Mouse (Mus musculus): ENCODE data around the gene Eci1. TPM values are rescaled to one million over a fixed set of nuclear protein-coding genes. Genes with fewer than 3 reads are reported as not detected.
"Not testable (repeated sequence)": the region's sequence is repeated elsewhere in the genome, so short reads cannot be mapped to it uniquely, and the experiment has no call there.

Eci1 gene
- total RNA-seq (2015; ENCODE audit: low replicate concordance) (4.3 and 16.8 TPM in 2 replicates), total RNA-seq (2017; ENCODE audit: low replicate concordance) (6.2 TPM in 1 of 2 replicates, not detected in the other)

DNA sequence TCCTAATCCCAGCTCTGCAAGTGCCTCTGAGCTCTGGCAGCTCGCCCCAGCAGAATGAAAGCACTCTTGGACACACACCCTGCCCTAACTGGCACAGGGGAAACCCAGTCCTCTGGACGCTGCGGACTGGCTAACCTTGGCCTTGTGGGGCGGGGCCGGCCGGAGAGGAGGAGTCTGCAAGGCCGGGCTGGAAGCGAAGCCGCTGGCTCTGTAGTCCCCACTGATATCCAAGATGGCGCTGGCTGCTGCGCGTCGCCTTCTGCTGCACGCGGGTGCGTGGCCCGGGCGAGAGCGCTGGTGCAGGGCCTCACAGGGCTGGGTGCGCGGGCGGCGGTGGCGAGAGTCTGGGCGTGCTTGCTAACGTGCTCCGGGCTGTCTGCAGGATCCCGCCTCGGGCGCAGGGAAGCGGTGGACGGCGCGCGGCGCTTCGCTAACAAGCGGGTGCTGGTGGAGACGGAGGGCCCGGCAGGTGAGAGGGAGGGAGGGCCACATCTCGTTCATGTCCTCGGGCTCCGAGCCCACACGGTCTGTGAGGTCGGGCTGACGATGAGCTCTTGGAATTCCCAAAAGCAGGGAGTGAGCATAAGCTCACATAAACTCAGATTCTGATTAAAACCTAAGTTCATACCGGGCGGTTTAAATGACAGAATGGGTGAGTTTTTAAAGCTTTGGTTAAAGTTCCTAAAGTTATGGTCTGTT lies at the start of gene Eci1:
Gene Eci1 (plus strand): TSS at position 171 of the 699 bp plus-strand sequence.
- peak; percentile 98 for ATAC-seq (replicated peaks; ENCODE audit: low FRiP score, poor library complexity, severe bottlenecking)

DNA sequence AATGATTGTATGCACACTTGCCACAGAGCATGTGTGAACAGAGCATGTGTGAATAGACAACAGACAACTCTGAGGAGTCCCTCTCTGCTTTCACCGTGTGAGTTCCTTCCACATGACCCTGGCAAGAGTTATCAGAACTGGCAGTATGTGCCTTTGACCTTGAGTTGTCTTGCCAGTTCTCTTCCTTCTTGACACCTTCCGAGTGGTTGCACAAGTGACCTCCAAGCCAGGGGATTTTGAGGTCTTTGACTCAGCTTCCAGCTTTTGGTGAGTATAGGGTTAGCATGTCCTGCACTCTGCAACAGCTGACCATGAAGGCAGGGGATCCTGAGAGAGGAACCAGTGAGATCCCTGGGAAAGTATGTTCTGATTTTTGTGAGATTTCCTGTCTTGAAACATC lies 47.9 kb upstream of the Eci1 start:
- ATAC-seq (replicated peaks; ENCODE audit: low FRiP score, poor library complexity, severe bottlenecking), result no peak

GRCm38 (mm10) chr17:24383789-24384188 lies 42.7 kb upstream of the Eci1 start:
- ATAC-seq (replicated peaks; ENCODE audit: low FRiP score, poor library complexity, severe bottlenecking), result no peak

DNA sequence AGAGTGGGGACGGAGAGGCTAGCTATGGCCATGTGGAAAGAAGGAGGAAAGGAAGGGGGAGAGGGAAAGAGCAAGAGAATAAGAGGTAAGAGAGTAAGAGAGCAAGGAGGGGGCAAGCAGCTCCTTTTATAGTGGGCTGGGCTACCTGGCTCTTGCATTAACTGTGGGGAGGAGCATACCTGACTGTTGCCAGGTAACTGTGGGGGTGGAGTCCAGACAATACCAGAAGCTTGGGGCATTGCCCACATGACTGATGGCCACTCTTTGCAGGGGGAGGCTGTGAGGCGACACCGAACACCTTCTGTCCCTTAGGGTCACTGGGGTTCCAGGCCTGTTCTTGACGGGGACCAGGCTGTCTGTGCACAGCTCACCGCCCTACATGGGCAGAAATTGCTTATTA lies 37.7 kb upstream of the Eci1 start:
- ATAC-seq (replicated peaks; ENCODE audit: low FRiP score, poor library complexity, severe bottlenecking), result no peak

DNA sequence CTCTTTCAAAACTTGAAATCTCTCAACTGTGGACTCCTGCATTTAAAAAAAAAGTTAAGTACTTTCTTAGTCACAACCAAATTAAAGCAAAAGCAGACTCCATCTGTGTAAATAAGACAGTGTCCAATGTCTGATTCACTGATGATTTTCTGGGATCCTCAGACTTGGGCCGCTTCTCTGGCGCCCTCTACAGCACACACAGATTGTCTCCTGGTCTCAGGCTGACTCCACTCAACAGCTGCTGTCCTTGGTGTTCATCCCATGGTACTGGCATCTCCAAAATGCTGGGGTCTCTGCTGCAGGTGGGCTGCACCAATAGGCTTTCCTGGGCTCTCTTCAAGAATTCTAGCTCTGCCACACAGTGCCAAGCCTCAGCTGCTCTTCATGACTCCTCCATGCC lies 36.6 kb upstream of the Eci1 start:
- peak; percentile 62 for ATAC-seq (replicated peaks; ENCODE audit: low FRiP score, poor library complexity, severe bottlenecking)

GRCm38 (mm10) chr17:24391149-24391548 lies 35.3 kb upstream of the Eci1 start:
- 0 out of 2 replicates have a peak, but pooled peaks have one; percentile 43 for ATAC-seq (replicated peaks; ENCODE audit: low FRiP score, poor library complexity, severe bottlenecking)

GRCm38 (mm10) chr17:24393527-24393926 lies 32.9 kb upstream of the Eci1 start:
- no peak for ATAC-seq (replicated peaks; ENCODE audit: low FRiP score, poor library complexity, severe bottlenecking)

DNA sequence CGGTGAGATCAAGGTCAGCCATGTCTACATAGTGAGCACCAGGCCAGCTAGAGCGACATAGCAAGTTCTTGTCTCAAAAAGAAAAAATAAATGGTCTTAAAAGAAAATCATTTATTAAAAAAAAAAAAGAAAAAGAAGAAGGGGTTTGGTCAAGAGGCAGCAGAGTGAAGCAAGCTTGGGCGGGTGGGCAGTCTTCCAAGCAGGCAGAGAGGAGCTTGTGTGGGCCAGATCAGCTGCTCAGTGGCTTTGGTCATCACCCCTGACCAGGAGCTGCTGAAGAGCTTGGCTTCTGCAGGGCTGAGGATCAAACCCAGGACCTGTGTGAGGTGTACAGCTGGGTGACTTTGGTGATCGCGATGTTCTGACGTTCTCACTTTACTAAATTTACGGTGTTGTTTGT lies 32.0 kb upstream of the Eci1 start:
- no peak for ATAC-seq (replicated peaks; ENCODE audit: low FRiP score, poor library complexity, severe bottlenecking)

DNA sequence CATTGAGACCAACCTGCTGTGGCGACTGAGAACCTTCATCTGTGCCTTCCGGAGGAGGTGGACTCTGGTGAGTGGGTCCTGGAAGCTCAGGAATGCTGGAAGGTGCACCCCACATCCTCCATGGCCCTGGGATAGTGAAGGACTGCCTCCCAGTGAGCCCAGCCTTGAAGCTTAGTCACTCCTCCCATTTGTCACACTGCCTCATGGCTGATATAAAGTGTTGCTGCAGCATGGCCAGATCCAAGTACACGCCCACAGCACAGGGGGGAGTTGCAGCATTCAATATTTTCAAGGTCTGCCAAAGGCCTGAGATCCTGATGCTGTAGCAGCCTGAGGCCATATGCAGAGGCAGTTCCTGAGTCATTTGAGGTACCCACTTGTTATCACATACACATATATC lies 24.1 kb upstream of the Eci1 start:
- ATAC-seq (replicated peaks; ENCODE audit: low FRiP score, poor library complexity, severe bottlenecking), result no peak

- no peak for ATAC-seq (replicated peaks; ENCODE audit: low FRiP score, poor library complexity, severe bottlenecking)
These were observed 19.2 kb upstream of the Eci1 start for GRCm38 (mm10) chr17:24407116-24407803.

- peak; percentile 41 for ATAC-seq (replicated peaks; ENCODE audit: low FRiP score, poor library complexity, severe bottlenecking)
These were observed 12.8 kb upstream of the Eci1 start for GRCm38 (mm10) chr17:24413557-24414211.

GRCm38 (mm10) chr17:24414230-24414976 lies 12.0 kb upstream of the Eci1 start, which contains the start of gene Rnps1:
Rnps1 (plus strand) TSS chr17:24414565.
- peak; percentile 82 for ATAC-seq (replicated peaks; ENCODE audit: low FRiP score, poor library complexity, severe bottlenecking)

DNA sequence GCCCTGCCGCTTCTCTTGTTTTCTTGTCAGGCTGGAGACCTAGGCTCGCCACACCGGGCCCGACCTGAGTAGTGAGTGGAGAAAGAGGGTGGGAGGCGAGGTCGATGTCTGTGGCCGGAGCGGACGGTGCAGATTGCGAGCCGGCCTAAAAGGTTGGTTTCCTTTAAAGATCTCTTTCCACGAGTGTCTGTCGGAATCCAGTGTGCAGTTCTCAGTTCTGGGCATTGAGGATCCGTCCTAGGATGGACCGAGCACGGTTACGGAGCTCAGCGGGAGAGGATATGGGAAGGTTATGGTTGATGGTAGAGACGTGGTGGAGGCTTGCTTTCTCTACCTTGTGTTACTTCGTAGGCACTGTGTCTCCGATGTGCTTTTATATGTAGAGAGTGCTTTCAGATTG lies 11.4 kb upstream of the Eci1 start:
- ATAC-seq (replicated peaks; ENCODE audit: low FRiP score, poor library complexity, severe bottlenecking), result 0 out of 2 replicates have a peak, but pooled peaks have one; percentile 1

DNA sequence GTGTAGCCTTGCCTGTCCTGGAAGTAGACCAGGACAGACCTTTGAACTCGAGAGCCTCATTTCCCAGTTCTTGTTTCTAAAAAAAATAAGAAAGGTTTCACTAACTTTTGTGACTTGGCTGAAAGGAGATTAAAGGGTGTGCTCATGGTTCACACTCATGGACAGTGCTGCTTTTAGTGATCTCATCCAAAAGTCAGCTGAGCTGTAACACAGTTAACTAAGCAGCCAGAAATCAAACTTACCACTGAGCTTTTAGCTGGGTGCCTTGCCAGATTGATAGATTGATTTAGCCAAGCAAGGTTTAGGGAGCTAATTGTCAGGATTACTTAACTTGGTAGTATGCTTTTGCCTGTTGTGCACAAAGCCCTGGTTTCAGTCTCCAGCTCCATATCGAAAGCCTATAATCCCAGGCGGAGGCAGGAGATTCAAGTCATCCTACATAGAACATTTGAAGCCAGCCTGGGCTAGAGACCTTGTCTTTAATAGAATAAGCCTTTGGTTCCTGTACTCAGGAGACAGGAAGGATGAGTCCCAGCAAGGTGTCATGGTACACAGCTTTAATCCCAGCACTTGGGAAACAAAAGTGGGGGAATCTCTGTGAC lies 10.3 kb upstream of the Eci1 start:
- no peak for ATAC-seq (replicated peaks; ENCODE audit: low FRiP score, poor library complexity, severe bottlenecking)

- no peak for ATAC-seq (replicated peaks; ENCODE audit: low FRiP score, poor library complexity, severe bottlenecking)
These were observed 3.3 kb upstream of the Eci1 start for GRCm38 (mm10) chr17:24423114-24423513.

- ATAC-seq (replicated peaks; ENCODE audit: low FRiP score, poor library complexity, severe bottlenecking), result no peak
These were observed 2.0 kb upstream of the Eci1 start for GRCm38 (mm10) chr17:24424489-24424888.

DNA sequence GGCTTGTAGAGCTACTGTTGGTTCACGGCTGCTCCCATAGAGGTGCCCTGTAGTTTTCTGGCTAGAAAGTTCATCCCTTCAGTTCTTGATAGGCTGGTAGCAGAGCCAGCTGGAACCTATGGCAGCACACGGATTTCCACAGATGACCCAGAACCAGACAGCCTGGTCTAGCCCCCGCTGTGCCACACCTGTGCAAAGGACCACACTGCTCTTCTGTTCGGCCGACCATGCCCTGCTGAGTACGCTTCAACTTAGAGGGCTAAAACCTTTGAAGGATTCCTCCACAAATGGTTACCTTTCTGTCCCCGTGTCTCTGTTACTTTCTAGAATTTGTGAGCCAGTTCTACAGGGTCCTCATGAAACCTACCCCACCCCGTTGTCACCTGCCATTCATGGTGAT lies 1.1 kb upstream of the Eci1 start:
- ATAC-seq (replicated peaks; ENCODE audit: low FRiP score, poor library complexity, severe bottlenecking), result not testable (repeated sequence)

DNA sequence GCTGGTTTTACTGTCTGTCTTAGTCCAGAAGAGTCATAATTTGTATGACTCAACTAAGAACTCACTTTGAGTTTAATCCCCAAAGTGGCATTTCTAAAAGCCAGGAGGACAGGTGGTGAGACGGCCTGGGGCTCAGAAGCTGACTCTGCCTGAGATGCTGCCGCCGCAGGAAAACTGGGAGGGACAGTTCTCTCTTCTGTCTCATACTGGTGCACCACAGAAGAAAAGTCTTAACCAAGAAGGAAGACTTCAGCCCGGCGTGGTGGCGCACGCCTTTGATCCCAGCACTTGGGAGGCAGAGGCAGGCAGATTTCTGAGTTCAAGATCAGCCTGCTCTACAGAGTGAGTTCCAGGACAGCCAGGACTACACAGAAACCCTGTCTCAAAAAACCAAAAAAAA lies 536 bp upstream of the Eci1 start:
- ATAC-seq (replicated peaks; ENCODE audit: low FRiP score, poor library complexity, severe bottlenecking), result no peak

DNA sequence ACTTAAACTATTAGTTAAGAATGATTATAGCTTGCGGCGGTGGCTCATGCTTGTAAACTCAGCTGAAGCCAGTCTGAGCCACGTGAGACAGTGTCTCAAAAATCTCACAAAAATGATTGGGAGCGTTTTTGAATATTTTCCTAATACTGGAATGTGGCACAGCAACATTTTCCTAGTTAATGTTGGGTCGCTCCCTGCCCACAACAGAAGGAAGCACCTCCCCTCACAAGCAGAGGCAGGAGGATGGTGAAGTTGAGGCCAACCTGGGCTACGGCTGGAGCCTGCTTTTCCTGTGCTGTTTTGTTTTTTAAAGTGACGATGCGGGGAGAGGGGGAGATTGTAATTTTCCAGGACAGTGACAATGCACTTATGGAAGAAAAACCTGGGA lies 723 bp downstream of the Eci1 start:
- peak; percentile 7; the same call in 1 of the 2 replicates for ATAC-seq (replicated peaks; ENCODE audit: low FRiP score, poor library complexity, severe bottlenecking)
